Mouse (Mus musculus) ES-Bruce4 (cell line): ENCODE data around the gene Pcp4l1. TPM values are rescaled to one million over a fixed set of nuclear protein-coding genes. Genes with fewer than 3 reads are reported as not detected.
"Not testable (repeated sequence)": the region's sequence is repeated elsewhere in the genome, so short reads cannot be mapped to it uniquely, and the experiment has no call there.

Experiments used
- H3K27ac ChIP-seq: 2 replicates; pipeline ENCODE4 v1.5.1; 2012; ENCODE audit warnings: low read length, inconsistent platforms; ENCODE audit not compliant: insufficient read depth
- H3K27me3 ChIP-seq: 2 replicates; pipeline ENCODE4 v1.6.1; 2012; ENCODE audit warnings: mild to moderate bottlenecking, low read length, inconsistent platforms; ENCODE audit not compliant: control insufficient read depth, poor library complexity, insufficient read depth, severe bottlenecking
- H3K36me3 ChIP-seq: 2 replicates; pipeline ENCODE4 v1.6.1; 2012; ENCODE audit warnings: inconsistent platforms, mild to moderate bottlenecking, low read length, moderate library complexity; ENCODE audit not compliant: control insufficient read depth, poor library complexity, insufficient read depth, severe bottlenecking
- H3K4me1 ChIP-seq: one replicate; pipeline ENCODE4 v1.8.1; 2011; ENCODE audit warnings: low read length; ENCODE audit not compliant: control insufficient read depth, insufficient read depth
- H3K4me3 ChIP-seq: 2 replicates; pipeline ENCODE4 v1.5.1; 2011; ENCODE audit warnings: low read depth, mild to moderate bottlenecking, low read length
- H3K9ac ChIP-seq: 2 replicates; pipeline ENCODE4 v1.6.1; 2012; ENCODE audit warnings: low read depth, mild to moderate bottlenecking, inconsistent platforms; ENCODE audit not compliant: poor library complexity, severe bottlenecking
- H3K9me3 ChIP-seq: replicated peaks from 2 replicates; pipeline ENCODE4 v1.6.1; 2012; ENCODE audit warnings: mild to moderate bottlenecking, low read length, inconsistent platforms; ENCODE audit not compliant: control insufficient read depth, poor library complexity, insufficient read depth, severe bottlenecking
- CTCF ChIP-seq: IDR thresholded peaks from one replicate; pipeline ENCODE4 v1.8.1; 2011; ENCODE audit warnings: low read depth, low read length
- EP300 ChIP-seq: IDR thresholded peaks from 2 replicates; pipeline ENCODE4 v1.6.1; 2011; ENCODE audit warnings: low read depth, low read length; ENCODE audit not compliant: insufficient read depth
- POLR2A ChIP-seq: IDR thresholded peaks from one replicate; pipeline ENCODE4 v1.8.1; 2011; ENCODE audit warnings: low read length; ENCODE audit not compliant: insufficient read depth
- polyA plus RNA-seq: library from polyadenylated mRNA; stranded (reverse); fragments of >200 nt; gene quantifications from 2 replicates; pipeline ENCODE4 v1.2.4, GENCODE M21; 2011; ENCODE audit warnings: low read depth; ENCODE audit not compliant: missing spikeins, insufficient read depth, insufficient read length

Gene Pcp4l1
- polyA plus RNA-seq, 1 experiment: 0.37 TPM

- Histone ChIP-seq H3K27ac (no peak within 1 kb of the TSS), H3K36me3 (0 out of 2 replicates have a peak, but pooled peaks cover 3% of the 10 kb centered on the region), H3K9ac (peak within 1 kb of the TSS; percentile 51), H3K4me3 (peak within 1 kb of the TSS; percentile 91), H3K9me3 (no peaks in the 10 kb centered on the region), H3K27me3 (no peaks in the 10 kb centered on the region), H3K4me1 (no peaks in the 10 kb centered on the region)
- TF ChIP-seq POLR2A: peak; percentile 62
- 0 out of 2 replicates have a peak, but pooled peaks have one; percentile 58 for TF ChIP-seq EP300
- no peak for TF ChIP-seq CTCF
Measured at GRCm38 (mm10) chr1:171149974-171150760, 45.9 kb downstream of the Pcp4l1 start, which contains the start of the genes Sdhc and Mpz. Sdhc (minus strand) TSS chr1:171150603. Mpz (plus strand) TSS chr1:171150711.

GRCm38 (mm10) chr1:171142981-171143380, 53.1 kb downstream of the Pcp4l1 start:
- not testable (repeated sequence) for H3K4me3 ChIP-seq, H3K4me1 ChIP-seq, H3K9me3 ChIP-seq, H3K27me3 ChIP-seq, H3K9ac ChIP-seq, H3K27ac ChIP-seq
- H3K36me3 ChIP-seq: peaks cover 25% of the 10 kb centered on the region

DNA sequence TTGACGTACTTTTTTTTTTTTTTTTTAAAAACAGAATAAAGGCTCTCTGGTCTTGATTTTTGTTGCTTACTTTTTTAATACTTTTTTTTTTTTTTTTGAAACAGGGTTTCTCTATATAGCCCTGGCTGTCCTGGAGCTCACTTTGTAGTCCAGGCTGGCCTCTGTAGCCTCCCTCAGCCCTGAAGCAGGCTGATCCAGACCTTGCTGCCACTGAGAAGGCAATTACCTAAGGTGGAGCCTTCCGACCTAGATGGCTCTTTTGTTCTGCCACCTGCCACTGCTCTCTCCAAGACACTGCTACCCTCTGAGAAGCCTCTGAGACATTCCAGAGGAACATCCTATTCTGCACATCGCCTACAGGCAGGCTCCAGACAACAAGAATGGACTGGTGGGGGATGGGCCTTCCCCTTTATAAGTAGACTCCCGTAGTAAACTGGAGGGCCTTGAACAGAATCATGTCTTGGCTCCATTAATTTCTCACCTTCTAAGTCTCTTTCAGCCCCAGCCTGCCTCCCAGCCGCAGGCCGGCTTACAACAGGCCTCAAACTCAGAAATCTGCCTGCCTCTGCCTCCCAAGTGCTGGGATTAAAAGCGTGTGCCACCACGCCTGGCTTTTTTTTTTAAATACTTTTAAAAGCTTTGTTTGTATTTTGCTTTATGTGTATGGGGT, 58.4 kb downstream of the Pcp4l1 start:
- H3K36me3 ChIP-seq: peaks cover 40% of the 10 kb centered on the region
- H3K9ac ChIP-seq: peak overlapping the region; percentile 57
- H3K9me3 ChIP-seq, H3K4me3 ChIP-seq, H3K4me1 ChIP-seq, H3K27me3 ChIP-seq: not testable (repeated sequence)
- peak; percentile 92 for TF ChIP-seq EP300
- peak overlapping the region; percentile 95 for H3K27ac ChIP-seq

- no peak overlapping the region for H3K9ac ChIP-seq
- peaks cover 2% of the 10 kb centered on the region for H3K4me1 ChIP-seq
- H3K4me3 ChIP-seq: no peak overlapping the region
- peaks cover 36% of the 10 kb centered on the region for H3K36me3 ChIP-seq
- TF ChIP-seq POLR2A: no peak
- no peak for TF ChIP-seq CTCF
- no peak for TF ChIP-seq EP300
- H3K9me3 ChIP-seq: no peaks in the 10 kb centered on the region
- H3K27ac ChIP-seq: peak overlapping the region; percentile 6
- H3K27me3 ChIP-seq: no peaks in the 10 kb centered on the region
Measured at GRCm38 (mm10) chr1:171135600-171135999, 60.5 kb downstream of the Pcp4l1 start.

DNA sequence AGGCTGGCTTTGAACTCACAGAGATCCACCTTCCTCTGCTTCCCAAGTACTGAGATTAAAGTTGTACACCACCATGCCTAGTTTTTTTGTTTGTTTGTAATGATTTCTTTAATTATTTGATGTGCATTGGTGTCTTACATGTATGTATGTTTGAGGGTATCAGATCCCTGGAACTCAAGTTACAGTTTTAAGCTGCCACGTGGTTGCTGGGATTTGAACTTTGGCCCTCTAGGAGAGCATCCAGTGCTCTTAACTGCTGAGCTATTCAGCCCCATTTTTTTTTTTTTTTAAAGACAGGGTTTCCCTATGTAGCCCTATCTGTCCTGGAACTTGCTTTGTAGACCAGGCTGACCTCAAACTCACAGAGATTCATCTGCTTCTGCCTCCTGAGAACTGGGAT, 65.1 kb downstream of the Pcp4l1 start:
- Histone ChIP-seq H3K4me1 (peaks cover 4% of the 10 kb centered on the region), H3K27me3 (no peaks in the 10 kb centered on the region), H3K36me3 (peaks cover 31% of the 10 kb centered on the region), H3K9me3 (no peaks in the 10 kb centered on the region), H3K9ac (no peak overlapping the region), H3K27ac (no peak overlapping the region), H3K4me3 (no peak overlapping the region)
- TF ChIP-seq CTCF (no peak), POLR2A (no peak), EP300 (no peak)

DNA sequence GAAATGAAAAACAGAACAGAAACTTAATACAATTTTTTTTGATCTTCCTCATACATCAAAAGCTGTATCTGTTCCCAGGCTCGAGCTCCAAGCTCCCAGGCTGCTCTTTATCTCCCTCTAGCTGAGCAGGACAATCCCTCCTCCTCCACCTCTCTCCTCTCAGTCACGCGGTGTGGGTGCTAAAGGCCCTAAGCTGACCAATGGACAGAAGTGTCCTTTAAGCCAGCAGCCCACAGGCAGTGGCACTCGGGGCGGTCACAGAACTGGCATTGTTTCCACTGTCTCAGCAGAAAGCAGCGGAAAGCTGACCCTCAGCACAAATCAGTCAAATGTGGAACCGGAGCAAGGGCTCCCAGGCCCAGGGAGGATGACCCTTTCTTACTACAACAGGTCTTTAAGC, 66.8 kb downstream of the Pcp4l1 start:
- Histone ChIP-seq H3K27ac (no peak overlapping the region), H3K9ac (0 out of 2 replicates have a peak overlapping the region, but pooled peaks have one; percentile 3), H3K9me3 (no peaks in the 10 kb centered on the region), H3K27me3 (no peaks in the 10 kb centered on the region), H3K4me3 (peak overlapping the region; percentile 46), H3K4me1 (peaks cover 2% of the 10 kb centered on the region), H3K36me3 (peaks cover 16% of the 10 kb centered on the region)
- TF ChIP-seq EP300: no peak
- TF ChIP-seq CTCF: peak; percentile 32
